Mouse (Mus musculus): ENCODE data around the gene Eif2d. TPM values are rescaled to one million over a fixed set of nuclear protein-coding genes. Genes with fewer than 3 reads are reported as not detected.

The Eif2d gene
- polyA plus RNA-seq, 1 experiment = 14.4 TPM

- Histone ChIP-seq H3K36me3 (ENCODE audit: control insufficient read depth, insufficient read depth, low read length) (no peaks in the 10 kb centered on the region), H3K4me1 (ENCODE audit: control insufficient read depth, insufficient read depth, insufficient read length, low read length) (peaks cover 8% of the 10 kb centered on the region), H3K4me3 (ENCODE audit: low read depth, low read length) (no peak overlapping the region), H3K27me3 (ENCODE audit: control insufficient read depth, insufficient read depth, low read length) (no peaks in the 10 kb centered on the region), H3K27ac (ENCODE audit: insufficient read depth, low read depth, low read length) (no peak overlapping the region)
- TF ChIP-seq POLR2A (IDR thresholded peaks at IDR 0.05; ENCODE audit: low read depth, low read length) (no peak), CTCF (IDR thresholded peaks at IDR 0.05; ENCODE audit: extremely low read depth, insufficient read length, insufficient replicate concordance, low read depth, low read length) (no peak)
- 59% methylated on average over 2 of the region's 2 CpGs for WGBS
Measured at GRCm38 (mm10) chr1:131196107-131196506, 43.1 kb downstream of the Eif2d start.

- no peaks in the 10 kb centered on the region for H3K36me3 ChIP-seq (ENCODE audit: control insufficient read depth, insufficient read depth, low read length)
- H3K4me1 ChIP-seq (ENCODE audit: control insufficient read depth, insufficient read depth, insufficient read length, low read length) = peaks cover 8% of the 10 kb centered on the region
- WGBS = 25% methylated on average over 9 of the region's 9 CpGs
- no peak for TF ChIP-seq CTCF (IDR thresholded peaks at IDR 0.05; ENCODE audit: extremely low read depth, insufficient read length, insufficient replicate concordance, low read depth, low read length)
- no peak for TF ChIP-seq POLR2A (IDR thresholded peaks at IDR 0.05; ENCODE audit: low read depth, low read length)
- H3K27me3 ChIP-seq (ENCODE audit: control insufficient read depth, insufficient read depth, low read length) = no peaks in the 10 kb centered on the region
- peak overlapping the region; percentile 62 for H3K27ac ChIP-seq (ENCODE audit: insufficient read depth, low read depth, low read length)
- peak overlapping the region; percentile 65 for H3K4me3 ChIP-seq (ENCODE audit: low read depth, low read length)
Measured at GRCm38 (mm10) chr1:131198417-131198960, 45.5 kb downstream of the Eif2d start.

DNA sequence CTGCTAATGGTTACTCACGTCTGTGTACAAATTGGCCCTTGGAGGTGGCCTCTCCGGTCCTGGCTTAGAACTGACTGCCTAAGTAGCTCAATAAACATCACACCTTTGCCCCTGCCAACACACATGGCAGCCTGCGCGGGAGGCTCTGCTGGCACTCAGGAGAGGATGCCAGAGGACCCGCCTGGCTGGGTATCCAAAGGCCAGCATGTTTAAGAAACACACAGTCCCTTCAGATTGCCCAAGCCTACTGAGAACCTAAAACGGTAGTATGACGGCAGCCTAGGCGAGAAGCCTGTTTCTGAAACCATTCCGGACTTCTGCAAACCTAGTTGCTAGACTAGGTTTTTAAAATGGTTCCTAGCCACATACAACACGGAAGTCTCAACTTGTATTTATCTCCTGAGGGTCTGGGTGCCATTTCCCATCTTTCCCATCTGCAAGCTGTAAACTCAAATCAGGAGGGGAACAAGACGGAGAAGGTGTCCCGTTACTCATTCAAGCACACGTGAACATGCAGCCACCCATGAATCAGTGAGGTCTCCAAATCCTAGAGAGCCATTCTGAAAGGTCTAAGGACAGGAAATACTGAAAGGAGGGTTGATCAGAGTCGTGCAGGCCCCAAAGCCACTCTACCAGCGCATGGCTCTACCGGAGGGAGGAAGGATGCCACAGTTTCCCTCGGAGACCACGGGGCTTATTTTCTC is 46.3 kb downstream of the Eif2d start:
- no peak for TF ChIP-seq CTCF (IDR thresholded peaks at IDR 0.05; ENCODE audit: extremely low read depth, insufficient read length, insufficient replicate concordance, low read depth, low read length)
- no peak for TF ChIP-seq POLR2A (IDR thresholded peaks at IDR 0.05; ENCODE audit: low read depth, low read length)
- peak overlapping the region; percentile 65 for H3K4me3 ChIP-seq (ENCODE audit: low read depth, low read length)
- 20% methylated on average over 18 of the region's 18 CpGs for WGBS
- H3K27ac ChIP-seq (ENCODE audit: insufficient read depth, low read depth, low read length) = peak overlapping the region; percentile 62
- no peaks in the 10 kb centered on the region for H3K36me3 ChIP-seq (ENCODE audit: control insufficient read depth, insufficient read depth, low read length)
- H3K27me3 ChIP-seq (ENCODE audit: control insufficient read depth, insufficient read depth, low read length) = no peaks in the 10 kb centered on the region
- peaks cover 8% of the 10 kb centered on the region for H3K4me1 ChIP-seq (ENCODE audit: control insufficient read depth, insufficient read depth, insufficient read length, low read length)

DNA sequence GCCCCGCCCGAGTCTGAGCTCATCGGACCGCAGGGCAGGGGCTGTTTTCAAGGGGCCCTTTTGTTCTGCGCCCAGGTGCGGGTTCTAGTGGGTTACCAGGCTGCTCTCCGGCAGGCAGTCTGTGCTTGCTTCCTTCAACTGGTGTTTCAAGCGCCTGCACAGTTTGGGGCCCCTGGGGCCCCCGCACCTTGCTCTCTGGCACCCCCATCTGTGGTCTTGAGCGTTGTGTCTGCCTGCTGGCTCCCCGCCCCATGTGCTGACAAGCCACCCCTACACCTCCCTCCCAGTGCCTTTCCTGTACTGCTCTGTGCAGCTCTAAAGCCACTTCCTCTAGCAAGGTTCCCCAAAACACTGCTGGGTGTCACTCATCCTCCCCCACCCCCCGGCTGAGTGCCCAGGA is 47.0 kb downstream of the Eif2d start:
- Histone ChIP-seq H3K4me3 (ENCODE audit: low read depth, low read length) (peak overlapping the region; percentile 65), H3K27me3 (ENCODE audit: control insufficient read depth, insufficient read depth, low read length) (no peaks in the 10 kb centered on the region), H3K27ac (ENCODE audit: insufficient read depth, low read depth, low read length) (peak overlapping the region; percentile 62), H3K36me3 (ENCODE audit: control insufficient read depth, insufficient read depth, low read length) (no peaks in the 10 kb centered on the region), H3K4me1 (ENCODE audit: control insufficient read depth, insufficient read depth, insufficient read length, low read length) (peaks cover 8% of the 10 kb centered on the region)
- TF ChIP-seq POLR2A (IDR thresholded peaks at IDR 0.05; ENCODE audit: low read depth, low read length) = no peak; the same call in 1 of the 2 replicates
- peak; percentile 39; the same call in 1 of the 2 replicates for TF ChIP-seq CTCF (IDR thresholded peaks at IDR 0.05; ENCODE audit: extremely low read depth, insufficient read length, insufficient replicate concordance, low read depth, low read length)
- 22% methylated on average over 12 of the region's 12 CpGs for WGBS

DNA sequence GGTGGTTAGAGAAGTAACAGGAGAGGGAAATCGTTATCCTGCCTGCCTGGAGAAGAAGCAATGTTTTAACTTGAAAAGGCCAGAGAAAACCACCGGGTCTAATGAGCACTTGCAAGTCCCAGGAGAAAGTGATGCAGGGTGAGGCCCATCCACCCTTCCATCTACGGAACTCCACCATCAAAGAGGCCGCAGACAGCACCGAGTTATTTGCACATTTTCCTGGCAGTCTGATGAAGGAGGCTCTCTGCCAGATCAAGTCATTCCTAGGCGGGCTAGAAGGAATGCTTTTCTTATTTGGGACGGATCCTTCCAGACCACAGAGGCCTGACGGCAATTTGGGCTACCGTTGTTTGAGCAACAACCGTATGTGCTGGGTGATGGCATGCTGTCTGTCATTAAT is 47.6 kb downstream of the Eif2d start:
- 0 out of 2 replicates have a peak overlapping the region, but pooled peaks have one; percentile 24 for H3K27ac ChIP-seq (ENCODE audit: insufficient read depth, low read depth, low read length)
- no peaks in the 10 kb centered on the region for H3K36me3 ChIP-seq (ENCODE audit: control insufficient read depth, insufficient read depth, low read length)
- TF ChIP-seq CTCF (IDR thresholded peaks at IDR 0.05; ENCODE audit: extremely low read depth, insufficient read length, insufficient replicate concordance, low read depth, low read length) (no peak), POLR2A (IDR thresholded peaks at IDR 0.05; ENCODE audit: low read depth, low read length) (no peak)
- peaks cover 8% of the 10 kb centered on the region for H3K4me1 ChIP-seq (ENCODE audit: control insufficient read depth, insufficient read depth, insufficient read length, low read length)
- WGBS = 44% methylated on average over 10 of the region's 10 CpGs
- no peaks in the 10 kb centered on the region for H3K27me3 ChIP-seq (ENCODE audit: control insufficient read depth, insufficient read depth, low read length)
- no peak overlapping the region for H3K4me3 ChIP-seq (ENCODE audit: low read depth, low read length)

DNA sequence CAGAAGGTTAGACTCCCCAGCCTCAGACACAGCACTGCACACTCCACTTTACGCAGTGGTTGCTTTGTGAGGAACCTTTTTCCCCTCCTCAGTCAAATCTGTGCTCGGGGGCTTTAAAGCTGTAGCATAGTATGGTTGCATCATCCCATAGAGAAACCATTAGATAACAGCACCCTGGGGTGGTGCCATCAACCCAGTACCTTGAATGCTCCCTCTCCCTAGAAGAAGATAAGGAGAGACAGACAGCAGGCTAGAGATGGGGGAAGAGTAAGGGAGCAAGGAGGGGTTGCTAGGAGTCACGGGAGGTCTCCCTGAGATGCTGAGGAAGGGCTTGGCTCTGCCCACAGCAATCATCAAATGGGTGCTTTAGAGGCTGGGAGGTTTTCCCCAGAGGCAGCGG is 48.4 kb downstream of the Eif2d start:
- H3K27me3 ChIP-seq (ENCODE audit: control insufficient read depth, insufficient read depth, low read length) = no peaks in the 10 kb centered on the region
- H3K36me3 ChIP-seq (ENCODE audit: control insufficient read depth, insufficient read depth, low read length) = no peaks in the 10 kb centered on the region
- 86% methylated on average over 4 of the region's 4 CpGs for WGBS
- H3K4me3 ChIP-seq (ENCODE audit: low read depth, low read length) = no peak overlapping the region
- TF ChIP-seq CTCF (IDR thresholded peaks at IDR 0.05; ENCODE audit: extremely low read depth, insufficient read length, insufficient replicate concordance, low read depth, low read length) (no peak), POLR2A (IDR thresholded peaks at IDR 0.05; ENCODE audit: low read depth, low read length) (no peak)
- peaks cover 3% of the 10 kb centered on the region for H3K4me1 ChIP-seq (ENCODE audit: control insufficient read depth, insufficient read depth, insufficient read length, low read length)
- no peak overlapping the region for H3K27ac ChIP-seq (ENCODE audit: insufficient read depth, low read depth, low read length)

GRCm38 (mm10) chr1:131204461-131204860 is 51.5 kb downstream of the Eif2d start:
- no peak for TF ChIP-seq POLR2A (IDR thresholded peaks at IDR 0.05; ENCODE audit: low read depth, low read length)
- no peak for TF ChIP-seq CTCF (IDR thresholded peaks at IDR 0.05; ENCODE audit: extremely low read depth, insufficient read length, insufficient replicate concordance, low read depth, low read length)
- Histone ChIP-seq H3K27me3 (ENCODE audit: control insufficient read depth, insufficient read depth, low read length) (no peaks in the 10 kb centered on the region), H3K4me3 (ENCODE audit: low read depth, low read length) (no peak overlapping the region), H3K27ac (ENCODE audit: insufficient read depth, low read depth, low read length) (no peak overlapping the region), H3K36me3 (ENCODE audit: control insufficient read depth, insufficient read depth, low read length) (no peaks in the 10 kb centered on the region), H3K4me1 (ENCODE audit: control insufficient read depth, insufficient read depth, insufficient read length, low read length) (peaks cover 2% of the 10 kb centered on the region)
- WGBS = 76% methylated on average over 8 of the region's 8 CpGs

Data from small intestine, adult 2 months (tissue).